7 mouse cellular contexts compared by ENCODE assay signal in the genomic region with DNA sequence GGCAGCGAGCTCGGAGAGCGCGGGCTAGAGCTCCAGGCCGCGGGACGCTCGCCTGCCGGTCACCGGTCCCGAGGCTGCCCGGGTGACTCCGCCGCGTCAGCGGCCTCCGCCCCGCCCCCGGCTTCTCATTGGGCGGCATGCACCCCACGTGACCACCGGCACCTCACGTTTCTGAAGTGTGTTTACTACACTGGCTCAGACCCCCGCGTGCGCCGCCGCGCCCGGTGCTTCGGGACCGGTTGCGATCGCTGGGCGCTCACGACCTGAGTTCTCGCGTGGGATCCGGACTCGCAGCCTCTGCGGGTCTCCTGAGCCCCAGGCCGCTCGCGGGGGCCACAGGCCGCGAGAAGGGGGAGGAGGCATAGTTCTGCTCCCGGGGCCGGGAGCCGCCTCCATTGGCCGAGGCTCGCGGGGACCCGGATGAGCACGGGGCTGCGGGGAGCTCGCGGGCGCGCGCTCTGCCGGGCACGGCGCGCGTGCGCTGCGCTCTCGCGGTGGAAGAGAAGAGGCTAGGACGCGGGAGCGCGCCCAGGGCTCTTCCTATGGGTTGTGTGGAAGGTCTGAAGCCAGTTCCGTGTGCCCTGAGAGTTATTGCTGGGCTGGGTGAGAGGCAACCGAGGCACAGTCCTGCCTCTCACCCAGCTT. TPM values are rescaled to one million over a fixed set of nuclear protein-coding genes. Genes with fewer than 3 reads are reported as not detected.
DNase-seq lines count a peak whose midpoint lies in the region; ATAC-seq lines count a peak whose summit lies in the region.

A gene (minus strand): TSS at position 101 of the 645 bp plus-strand sequence.

- H3K4me2 ChIP-seq in embryonic facial prominence, embryonic 12.5 days (replicated peaks), result peak within 1 kb of the TSS; percentile 97
- H3K4me2 ChIP-seq in midbrain, embryonic 12.5 days (replicated peaks), result peak within 1 kb of the TSS; percentile 98

- DNase-seq in adrenal gland, postnatal 36 days, result peak; percentile 98 to 99
- peak; percentile 98 for DNase-seq in heart, adult 18-20 months
- peak; percentile 100 for DNase-seq in kidney, adult 18-20 months
- peak; percentile 99 for DNase-seq in limb, embryonic 10.5 days (ENCODE audit: low spot score)
- peak; percentile 93 for DNase-seq in skeletal muscle tissue, adult 2 months (ENCODE audit: low read depth, low spot score)

- ATAC-seq in embryonic facial prominence, embryonic 12.5 days (ENCODE audit: insufficient number of reproducible peaks, insufficient read depth, low FRiP score, low TSS enrichment), result peak; percentile 90
- ATAC-seq in midbrain, embryonic 12.5 days (ENCODE audit: low FRiP score, low read depth), result peak; percentile 97

- WGBS in embryonic facial prominence, embryonic 12.5 days, result under 1% methylated on average over 73 of the region's 75 CpGs
- under 1% methylated on average over 74 of the region's 75 CpGs for WGBS in limb, embryonic 10.5 days
- under 1% methylated on average over 74 of the region's 75 CpGs for WGBS in midbrain, embryonic 12.5 days

- H3K9me3 ChIP-seq in embryonic facial prominence, embryonic 12.5 days, result no peaks in the 10 kb centered on the region
- H3K9me3 ChIP-seq in limb, embryonic 10.5 days (replicated peaks), result no peaks in the 10 kb centered on the region
- no peaks in the 10 kb centered on the region for H3K9me3 ChIP-seq in midbrain, embryonic 12.5 days

- H3K27ac ChIP-seq in embryonic facial prominence, embryonic 12.5 days, result peak within 1 kb of the TSS; percentile 88
- peak within 1 kb of the TSS; percentile 96 for H3K27ac ChIP-seq in limb, embryonic 10.5 days
- peak within 1 kb of the TSS; percentile 76 for H3K27ac ChIP-seq in midbrain, embryonic 12.5 days (replicated peaks)

- peak within 1 kb of the TSS; percentile 64 for H3K4me3 ChIP-seq in embryonic facial prominence, embryonic 12.5 days
- H3K4me3 ChIP-seq in limb, embryonic 10.5 days, result peak within 1 kb of the TSS; percentile 92
- H3K4me3 ChIP-seq in midbrain, embryonic 12.5 days, result peak within 1 kb of the TSS; percentile 86

- H3K27me3 ChIP-seq in embryonic facial prominence, embryonic 12.5 days, result no peaks in the 10 kb centered on the region
- H3K27me3 ChIP-seq in limb, embryonic 10.5 days (ENCODE audit: low read depth, poor library complexity, severe bottlenecking), result no peaks in the 10 kb centered on the region
- no peaks in the 10 kb centered on the region for H3K27me3 ChIP-seq in midbrain, embryonic 12.5 days

- no peaks in the 10 kb centered on the region for H3K36me3 ChIP-seq in embryonic facial prominence, embryonic 12.5 days
- H3K36me3 ChIP-seq in limb, embryonic 10.5 days, result no peaks in the 10 kb centered on the region
- no peaks in the 10 kb centered on the region for H3K36me3 ChIP-seq in midbrain, embryonic 12.5 days

- peak within 1 kb of the TSS; percentile 70 for H3K9ac ChIP-seq in embryonic facial prominence, embryonic 12.5 days
- H3K9ac ChIP-seq in midbrain, embryonic 12.5 days (replicated peaks), result peak within 1 kb of the TSS; percentile 78

- H3K4me1 ChIP-seq in embryonic facial prominence, embryonic 12.5 days, result peaks cover 13% of the 10 kb centered on the region; the same call in 1 of the 2 replicates
- peaks cover 17% of the 10 kb centered on the region for H3K4me1 ChIP-seq in limb, embryonic 10.5 days
- peaks cover 17% of the 10 kb centered on the region for H3K4me1 ChIP-seq in midbrain, embryonic 12.5 days

RNA-seq across cellular contexts. Expression of the gene that starts here (rescaled TPM):
- total RNA-seq in adrenal gland, postnatal 36 days (2021), result 10 to 100 TPM in 1 of 2 experiments, 1 to 10 TPM in 1; 8.6 to 13.3 TPM
- polyA plus RNA-seq in embryonic facial prominence, embryonic 12.5 days (2016; fragmentation: Nextera tagmentation; extraction: Ambion mirVana), result 37.8 and 38.4 TPM in 2 replicates
- total RNA-seq in heart, adult 18-20 months (2021), result 10 to 100 TPM in 1 of 2 experiments, 1 to 10 TPM in 1; 9.2 to 10.8 TPM
- polyA plus RNA-seq in limb, embryonic 10.5 days (2016; fragmentation: Nextera tagmentation; extraction: Ambion mirVana), result 36.2 and 38.0 TPM in 2 replicates
- polyA plus RNA-seq in midbrain, embryonic 12.5 days (2016; fragmentation: Nextera tagmentation; extraction: Ambion mirVana), result 37.9 and 39.0 TPM in 2 replicates

Comparison
In these comparisons a context has a peak if more than half of its experiments do, and no peak if none do; other contexts are left out.
1. Peak in every context shown above with its lines: DNase-seq, ATAC-seq, H3K4me3 ChIP-seq and H3K27ac ChIP-seq.